Mouse (Mus musculus) adipocyte (in vitro differentiated cells): Measurements from ENCODE around the gene Ccdc15.

Experiments
- DNase-seq: peaks from one replicate; pipeline ENCODE4 v3.0.0-alpha.2; 2016; ENCODE audit warnings: low spot score

Ccdc15 gene

DNA sequence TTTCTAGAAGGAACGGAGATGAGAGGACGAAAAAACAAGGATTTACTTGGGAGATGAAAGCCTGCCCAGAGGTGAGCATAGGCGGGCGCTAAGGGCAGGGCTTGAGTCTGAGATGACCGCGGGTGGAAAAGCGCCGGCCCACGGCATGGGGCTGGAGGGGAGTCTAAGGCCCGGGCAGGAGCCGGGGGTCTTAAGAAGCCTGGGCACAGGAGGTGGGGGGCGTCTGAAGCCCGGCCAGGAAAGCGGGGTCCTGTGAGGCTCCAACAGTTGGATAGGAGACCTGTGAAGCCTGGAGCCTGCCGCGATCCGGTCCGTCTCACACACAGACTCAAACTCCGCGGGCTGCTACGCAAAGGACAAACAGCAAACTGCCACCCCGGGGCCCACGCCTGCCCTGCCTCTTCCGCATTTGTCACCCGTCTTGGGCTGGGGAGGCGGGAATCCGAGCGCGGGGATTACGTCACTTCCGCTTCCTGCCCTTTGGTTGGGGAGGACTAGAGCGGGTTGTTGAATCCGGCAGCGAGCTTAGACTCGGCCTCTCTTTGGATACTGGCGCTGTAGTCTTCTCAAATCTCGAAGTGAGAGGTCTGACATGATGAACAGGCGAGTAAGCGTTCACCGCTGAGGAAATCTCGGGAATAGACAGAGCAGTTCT lies at the start of gene Ccdc15:
Gene Ccdc15, minus strand, starts transcription at position 445 of the 655 bp plus-strand sequence.
- peak; percentile 98 for DNase-seq

DNA sequence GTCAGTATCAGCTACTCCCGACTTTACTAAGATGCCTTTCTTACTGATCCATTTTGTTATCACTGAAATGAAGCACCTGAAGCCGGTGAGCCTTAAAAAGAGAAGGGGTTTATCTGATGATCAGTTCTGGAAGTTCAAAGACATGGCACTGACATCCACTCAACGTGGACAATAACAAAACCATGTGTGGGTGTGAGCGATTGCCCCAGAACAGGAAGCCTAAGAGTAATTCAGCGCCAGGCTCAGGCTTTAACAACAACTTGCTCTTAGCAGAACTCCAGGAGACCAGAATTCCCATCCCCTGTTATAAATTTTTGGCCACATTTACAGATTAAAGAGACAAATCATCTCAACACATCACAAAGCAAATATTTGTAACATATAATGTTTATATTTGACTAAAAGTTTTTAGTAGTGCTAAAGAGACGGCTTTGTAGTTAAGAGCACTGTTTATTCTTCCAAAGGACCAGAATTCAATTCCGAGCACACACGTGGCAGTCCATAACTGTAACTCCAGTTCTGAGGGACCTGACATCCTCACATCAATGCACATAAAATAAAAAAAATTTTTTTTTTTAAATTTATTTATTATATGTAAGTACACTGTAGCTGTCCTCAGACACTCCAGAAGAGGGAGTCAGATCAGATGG lies 45.4 kb upstream of the Ccdc15 start:
- no peak for DNase-seq

GRCm38 (mm10) chr9:37392071-37392470 lies 43.8 kb upstream of the Ccdc15 start:
- no peak for DNase-seq

GRCm38 (mm10) chr9:37390891-37391290 lies 42.7 kb upstream of the Ccdc15 start:
- DNase-seq: no peak

- DNase-seq: no peak
Measured at GRCm38 (mm10) chr9:37384284-37385182, 36.3 kb upstream of the Ccdc15 start.

- DNase-seq: no peak
Measured at GRCm38 (mm10) chr9:37383161-37383560, 34.9 kb upstream of the Ccdc15 start.

DNA sequence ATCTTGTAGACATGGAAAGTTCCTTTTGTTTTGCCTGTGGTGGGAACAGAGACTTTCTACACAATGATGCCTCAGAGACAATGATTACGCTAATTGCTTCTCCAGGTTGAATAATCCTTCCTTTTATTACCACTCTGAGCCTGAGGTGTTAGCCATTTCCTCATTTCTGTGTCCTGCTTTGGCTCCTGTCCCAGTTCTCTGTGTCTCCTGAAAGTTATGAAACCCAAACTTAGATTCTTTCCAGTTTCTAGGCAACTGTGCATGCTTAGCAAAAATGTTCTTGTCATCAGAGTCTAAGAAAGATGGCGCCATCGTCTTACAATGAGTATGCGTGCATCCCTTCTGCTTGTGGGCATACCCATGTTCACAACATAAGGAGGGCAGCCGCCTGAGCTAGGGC lies 27.5 kb upstream of the Ccdc15 start:
- DNase-seq: peak; percentile 39

DNA sequence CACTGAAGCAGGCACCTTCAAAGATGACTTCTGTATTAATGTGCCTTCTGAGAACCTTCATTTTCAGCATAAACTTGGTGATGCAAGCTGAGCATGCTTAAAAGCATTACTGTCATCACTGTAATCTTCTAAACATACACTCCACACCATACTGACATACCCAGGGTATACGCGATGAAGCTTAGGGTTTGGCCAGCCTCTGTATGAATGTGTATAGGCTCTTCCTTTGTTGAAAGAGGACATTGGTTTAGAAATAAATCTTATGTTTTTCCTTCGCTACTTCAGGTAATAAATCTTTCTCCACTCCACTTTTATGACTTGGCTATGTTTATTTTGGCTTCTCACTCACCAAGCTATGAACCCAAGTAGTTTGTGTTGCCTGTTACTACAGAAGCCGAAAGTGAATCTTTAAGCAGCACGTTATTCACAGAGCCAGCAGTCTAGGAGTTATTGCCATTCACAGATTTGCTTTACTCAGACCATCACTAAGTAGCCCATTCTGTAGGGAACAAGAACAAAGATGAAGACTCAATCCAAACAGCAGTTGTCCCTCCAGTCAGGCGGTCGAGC lies 23.1 kb upstream of the Ccdc15 start:
- DNase-seq: peak; percentile 20

DNA sequence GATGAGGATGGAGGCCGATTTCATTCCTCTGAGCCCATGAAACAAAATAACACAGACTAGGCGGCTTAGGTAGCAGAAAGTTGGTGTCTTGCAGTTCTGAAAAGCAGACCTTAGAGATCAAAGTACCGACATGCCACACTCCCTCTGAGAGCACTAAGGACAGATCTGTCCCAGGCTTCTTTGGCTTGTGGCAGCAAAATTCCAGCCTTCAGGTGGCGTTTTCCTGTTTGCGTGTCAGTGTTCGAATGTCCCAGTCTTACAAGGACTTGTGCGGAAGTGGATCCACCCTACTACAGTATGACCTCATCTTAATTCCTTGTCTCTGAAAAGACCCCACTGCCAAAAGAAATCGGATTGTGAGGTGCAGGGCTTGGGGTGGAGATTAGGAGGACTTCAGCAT lies 20.6 kb upstream of the Ccdc15 start:
- no peak for DNase-seq

GRCm38 (mm10) chr9:37368081-37368830 lies 20.0 kb upstream of the Ccdc15 start:
- no peak for DNase-seq

DNA sequence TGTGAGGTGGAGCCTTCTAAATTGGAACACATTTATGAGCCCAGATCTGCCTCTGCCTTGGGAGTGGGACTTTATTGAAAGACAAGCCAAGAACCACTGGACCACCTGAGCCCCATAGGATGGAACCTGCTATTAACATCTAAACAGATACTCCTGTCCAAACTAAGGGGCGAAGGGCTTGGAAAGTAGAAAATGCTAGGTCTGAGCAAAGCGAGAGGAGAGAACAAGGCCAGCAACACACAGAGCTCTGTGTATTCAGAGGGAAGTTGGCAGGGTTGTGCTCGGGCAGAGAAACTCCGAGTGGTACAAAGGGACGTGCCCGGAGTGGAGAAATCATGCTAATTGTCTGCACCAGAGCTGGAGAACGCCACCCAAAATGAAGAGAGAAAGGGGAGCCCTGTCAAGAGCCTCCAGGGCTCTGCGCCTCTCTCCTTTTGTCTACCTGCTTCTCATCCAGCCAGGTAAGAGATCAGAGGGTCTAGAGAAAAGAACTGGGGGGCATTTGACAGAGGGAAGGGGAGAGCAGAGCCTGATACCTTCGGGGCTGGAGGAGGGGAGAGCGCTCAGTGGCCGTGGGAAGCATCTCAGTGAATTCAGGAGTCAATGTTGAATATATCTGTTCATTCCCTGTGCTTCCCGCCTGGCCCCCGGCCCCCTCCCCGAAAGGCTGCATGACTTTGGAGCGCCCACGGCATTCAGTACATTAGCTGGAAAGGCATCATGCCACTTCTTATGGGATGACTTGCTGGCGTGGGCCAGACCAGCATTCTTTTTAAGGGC lies 19.3 kb upstream of the Ccdc15 start, which contains the start of gene Hepacam:
Gene Hepacam, plus strand, starts transcription at position 51 of the 780 bp plus-strand sequence.
- DNase-seq: no peak

DNA sequence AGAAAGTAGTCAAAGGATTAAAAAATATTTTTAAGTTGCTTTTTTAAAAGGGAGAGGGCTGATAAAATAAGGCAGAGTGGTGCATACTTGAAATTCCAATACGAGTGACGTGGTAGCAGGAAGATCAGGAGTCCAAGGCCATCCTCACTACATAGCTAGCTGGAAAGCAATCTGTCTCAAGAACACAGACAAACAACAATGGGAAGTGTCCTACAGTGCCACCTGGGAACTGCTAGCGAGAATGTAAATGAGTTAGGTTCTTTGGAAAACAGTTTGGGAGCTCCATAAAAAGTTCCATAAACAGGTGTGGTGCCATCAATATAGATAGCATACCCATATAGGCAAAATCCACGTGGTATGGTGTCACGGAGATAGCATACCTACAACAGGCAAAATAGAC lies 17.5 kb upstream of the Ccdc15 start:
- no peak for DNase-seq

DNA sequence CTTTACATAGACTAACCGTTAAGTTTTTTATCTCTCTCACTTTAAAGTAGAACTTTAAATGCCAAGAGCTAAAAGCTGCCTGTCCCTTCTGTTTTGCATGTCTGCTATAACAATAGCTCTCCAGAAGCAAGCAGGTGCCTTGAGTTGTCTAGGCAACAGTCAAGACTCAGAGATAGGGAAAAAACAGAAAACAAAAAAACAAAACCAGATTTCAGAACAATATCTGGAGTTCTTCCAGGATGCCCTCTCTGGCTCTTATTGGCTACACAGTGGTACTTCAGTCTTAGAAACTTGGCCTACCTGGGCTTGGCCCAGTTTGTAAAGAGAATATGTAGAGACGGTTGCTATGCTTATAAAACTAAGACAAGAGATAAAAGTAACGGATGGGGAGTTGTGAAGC lies 16.2 kb upstream of the Ccdc15 start:
- DNase-seq: no peak

GRCm38 (mm10) chr9:37363551-37363950 lies 15.3 kb upstream of the Ccdc15 start:
- no peak for DNase-seq

GRCm38 (mm10) chr9:37362881-37363280 lies 14.6 kb upstream of the Ccdc15 start:
- no peak for DNase-seq

- no peak for DNase-seq
Measured at GRCm38 (mm10) chr9:37362084-37362483, 13.9 kb upstream of the Ccdc15 start.

GRCm38 (mm10) chr9:37359331-37360220 lies 11.3 kb upstream of the Ccdc15 start:
- DNase-seq: no peak

DNA sequence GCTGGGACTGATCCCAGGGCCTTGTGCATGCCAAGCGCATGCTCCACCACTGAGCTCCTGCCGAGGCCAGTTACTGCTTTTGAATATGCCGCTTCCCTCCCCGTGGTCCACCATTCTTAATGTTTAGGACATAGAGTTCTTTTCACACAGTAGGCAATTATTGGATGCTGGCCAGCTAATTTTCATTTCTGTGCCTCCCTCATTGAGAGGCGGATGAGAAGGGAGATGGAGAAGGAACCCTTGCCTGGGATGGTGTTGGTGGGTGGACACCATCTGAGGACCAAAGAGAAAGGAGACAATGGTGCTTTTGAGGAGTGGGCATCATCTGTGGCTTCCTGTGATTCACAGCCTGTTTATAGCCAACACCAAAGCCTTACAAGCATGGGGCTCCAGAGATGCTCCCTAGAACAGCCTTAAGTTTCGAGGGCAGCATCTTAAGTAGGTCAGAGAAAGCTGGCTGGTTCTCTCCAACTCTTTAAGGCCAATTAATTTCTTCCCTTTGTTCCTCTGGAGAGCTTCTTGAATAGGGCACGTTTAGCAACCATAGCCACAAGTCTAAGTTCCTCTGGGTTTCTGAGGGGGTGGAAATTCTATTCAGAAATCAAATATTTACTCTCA lies 10.6 kb upstream of the Ccdc15 start:
- no peak for DNase-seq

- DNase-seq: no peak
Measured at GRCm38 (mm10) chr9:37354485-37354884, 6.3 kb upstream of the Ccdc15 start.
